Mouse (Mus musculus): ENCODE measurements around the gene Cdk2ap1.

- TF ChIP-seq POLR2A (IDR thresholded peaks at IDR 0.05; ENCODE audit: insufficient read depth, low read length) (no peak), CTCF (IDR thresholded peaks at IDR 0.05; ENCODE audit: low read depth, low read length) (no peak)
Observed at GRCm38 (mm10) chr5:124300132-124300531, 62.8 kb downstream of the Cdk2ap1 start.
